Mouse (Mus musculus) limb, embryonic 14.5 days (tissue): ENCODE results near the gene Kcns1. TPM values are rescaled to one million over a fixed set of nuclear protein-coding genes. Genes with fewer than 3 reads are reported as not detected.

Source experiments
- ATAC-seq: fragments of 200-750 bp; cut with Nextera tagmentation; 2 replicates; pipeline ENCODE4 v1.8.0; 2017; ENCODE audit warnings: low read depth, moderate number of reproducible peaks, moderate TSS enrichment; ENCODE audit not compliant: low FRiP score
- DNase-seq: peaks from one replicate; pipeline ENCODE4 v3.0.0-alpha.2; 2015; ENCODE audit warnings: low spot score
- H3K27ac ChIP-seq: fragments of 300-500 bp; sonication (generic); replicated peaks from 2 replicates; pipeline ENCODE4 v1.5.1; 2014; ENCODE audit warnings: low read depth, mild to moderate bottlenecking, low read length, moderate library complexity, mixed read lengths
- H3K27me3 ChIP-seq: fragments of 300-500 bp; sonication (generic); 2 replicates; pipeline ENCODE4 v1.6.1; 2014; ENCODE audit warnings: low read length, mixed read lengths; ENCODE audit not compliant: control insufficient read depth, insufficient read depth
- H3K36me3 ChIP-seq: fragments of 300-500 bp; sonication (generic); 2 replicates; pipeline ENCODE4 v1.6.1; 2014; ENCODE audit warnings: mild to moderate bottlenecking, low read length, moderate library complexity, mixed read lengths; ENCODE audit not compliant: control insufficient read depth, insufficient read depth
- H3K4me1 ChIP-seq: fragments of 300-500 bp; sonication (generic); 2 replicates; pipeline ENCODE4 v1.6.1; 2014; ENCODE audit warnings: antibody characterized with exemption, low read length, mixed read lengths; ENCODE audit not compliant: control insufficient read depth, insufficient read depth
- H3K4me2 ChIP-seq: fragments of 300-500 bp; sonication (generic); replicated peaks from 2 replicates; pipeline ENCODE4 v1.6.1; 2014; ENCODE audit warnings: low read depth, mild to moderate bottlenecking, low read length, moderate library complexity; ENCODE audit not compliant: severe bottlenecking
- H3K4me3 ChIP-seq: fragments of 300-500 bp; sonication (generic); replicated peaks from 2 replicates; pipeline ENCODE4 v1.5.1; 2014; ENCODE audit warnings: low read length
- H3K9ac ChIP-seq: fragments of 300-500 bp; sonication (generic); 2 replicates; pipeline ENCODE4 v1.6.1; 2014; ENCODE audit warnings: mild to moderate bottlenecking, low read depth, low read length, moderate library complexity; ENCODE audit not compliant: severe bottlenecking
- H3K9me3 ChIP-seq: fragments of 300-500 bp; sonication (generic); 2 replicates; pipeline ENCODE4 v1.6.1; 2016; ENCODE audit warnings: low read length; ENCODE audit not compliant: control insufficient read depth
- POLR2A ChIP-seq: fragments of 200-500 bp; IDR thresholded peaks from 2 replicates; pipeline ENCODE4 v1.8.0; 2012; ENCODE audit warnings: inconsistent platforms, mild to moderate bottlenecking, moderate library complexity, borderline replicate concordance; ENCODE audit not compliant: insufficient read depth, insufficient read length; ENCODE audit errors: extremely low read depth
- WGBS: fragments of 180-500 bp; shearing (Covaris S2); extraction: QIAGEN DNeasy Blood & Tissue Kit; methylation state at CpG from one replicate; pipeline ENCODE4 v1.1.7; 2014; 5-methylcytosine and 5-hydroxymethylcytosine counted together
- polyA plus RNA-seq, 2 experiments: library from polyadenylated mRNA; depleted of rRNA in 1 of 2; stranded (reverse) in 1 of 2; unstranded in 1 of 2; fragments of >200 nt; fragmentation: Nextera tagmentation in 1 of 2; extraction: Ambion mirVana in 1 of 2; gene quantifications; 2 replicates each; pipeline versions ENCODE4 v1.2.1 to v1.2.3; 2012 to 2014

Gene Kcns1
- polyA plus RNA-seq, 2 experiments = 2.7 to 6.8 TPM

- no peak for TF ChIP-seq POLR2A
- ATAC-seq = no peak
- peaks cover 5% of the 10 kb centered on the region; the same call in 1 of the 2 replicates for H3K36me3 ChIP-seq
- H3K9me3 ChIP-seq = no peaks in the 10 kb centered on the region
- no peak overlapping the region for H3K4me2 ChIP-seq
- H3K27ac ChIP-seq = no peak overlapping the region
- H3K4me3 ChIP-seq = no peak overlapping the region
- DNase-seq = no peak
- no peaks in the 10 kb centered on the region; the same call in 1 of the 2 replicates for H3K4me1 ChIP-seq
- 79% methylated on average over 2 of the region's 2 CpGs for WGBS
- no peak overlapping the region for H3K9ac ChIP-seq
- H3K27me3 ChIP-seq = no peaks in the 10 kb centered on the region
These were observed 12.1 kb downstream of the Kcns1 start for GRCm38 (mm10) chr2:164158838-164159237.

DNA sequence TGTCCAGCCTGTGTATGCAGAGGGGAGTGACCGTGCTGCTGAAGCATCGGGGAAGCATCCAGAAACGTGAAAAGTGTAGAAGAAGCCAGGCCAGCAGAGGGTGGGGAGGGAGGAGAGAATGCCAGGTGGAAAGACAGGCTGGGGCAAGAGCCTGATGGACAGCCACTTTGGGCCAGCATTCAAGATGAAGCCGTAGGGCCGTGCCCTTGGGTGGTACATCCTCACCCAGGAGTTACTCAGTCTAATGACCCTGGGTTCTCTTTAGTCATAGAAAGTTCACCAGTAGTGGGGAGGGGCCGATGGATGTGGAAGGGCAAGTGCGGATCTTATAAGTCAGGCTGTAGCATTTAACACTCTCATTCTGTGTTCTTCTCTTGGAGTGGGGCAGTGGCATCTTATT is 14.8 kb downstream of the Kcns1 start:
- Histone ChIP-seq H3K27me3 (no peaks in the 10 kb centered on the region), H3K4me1 (peaks cover 7% of the 10 kb centered on the region), H3K9me3 (no peaks in the 10 kb centered on the region), H3K9ac (no peak overlapping the region), H3K4me3 (no peak overlapping the region), H3K36me3 (peaks cover 21% of the 10 kb centered on the region), H3K27ac (no peak overlapping the region), H3K4me2 (no peak overlapping the region)
- DNase-seq (no peak), ATAC-seq (no peak)
- no peak for TF ChIP-seq POLR2A
- WGBS = 87% methylated on average over 7 of the region's 7 CpGs

DNA sequence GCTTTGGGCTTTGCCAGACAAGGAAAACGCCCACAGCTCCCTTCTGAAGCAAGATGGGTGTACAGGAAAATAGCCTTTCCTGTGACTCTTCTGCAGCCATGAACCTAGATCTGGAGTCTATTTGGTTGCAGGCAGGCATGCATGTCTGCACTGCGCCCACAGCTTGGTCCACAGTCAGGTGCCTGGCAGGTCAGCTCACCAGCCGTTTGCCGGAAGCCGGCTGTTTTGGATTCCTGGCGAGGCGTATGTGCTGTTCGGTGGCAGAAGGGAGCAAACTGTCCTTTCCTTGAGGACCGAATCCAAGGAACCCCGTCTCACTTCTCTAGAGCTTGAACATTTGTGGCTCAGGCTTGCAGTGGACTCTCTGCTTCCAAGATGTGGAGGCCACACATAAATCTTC is 16.9 kb downstream of the Kcns1 start:
- ATAC-seq = no peak
- H3K4me1 ChIP-seq = peaks cover 24% of the 10 kb centered on the region
- H3K27me3 ChIP-seq = no peaks in the 10 kb centered on the region
- peaks cover 21% of the 10 kb centered on the region for H3K36me3 ChIP-seq
- H3K4me2 ChIP-seq = no peak overlapping the region
- no peak overlapping the region for H3K4me3 ChIP-seq
- no peak for DNase-seq
- 88% methylated on average over 10 of the region's 10 CpGs for WGBS
- no peaks in the 10 kb centered on the region for H3K9me3 ChIP-seq
- no peak for TF ChIP-seq POLR2A
- no peak overlapping the region for H3K27ac ChIP-seq
- H3K9ac ChIP-seq = no peak overlapping the region

GRCm38 (mm10) chr2:164152341-164152740 is 18.6 kb downstream of the Kcns1 start:
- Histone ChIP-seq H3K27ac (peak overlapping the region; percentile 14; the same call in 1 of the 2 replicates), H3K4me1 (peaks cover 31% of the 10 kb centered on the region), H3K9ac (no peak overlapping the region), H3K4me2 (no peak overlapping the region), H3K27me3 (no peaks in the 10 kb centered on the region), H3K9me3 (no peaks in the 10 kb centered on the region), H3K4me3 (no peak overlapping the region), H3K36me3 (peaks cover 21% of the 10 kb centered on the region)
- DNase-seq (no peak), ATAC-seq (no peak)
- WGBS = 94% methylated on average over 11 of the region's 11 CpGs
- TF ChIP-seq POLR2A = no peak

- peak; percentile 72 for DNase-seq
- H3K4me3 ChIP-seq = no peak overlapping the region
- no peaks in the 10 kb centered on the region for H3K27me3 ChIP-seq
- TF ChIP-seq POLR2A = no peak
- peak overlapping the region; percentile 79 for H3K27ac ChIP-seq
- peak overlapping the region; percentile 36; the same call in 1 of the 2 replicates for H3K9ac ChIP-seq
- 16% methylated on average over 14 of the region's 14 CpGs for WGBS
- H3K36me3 ChIP-seq = peaks cover 21% of the 10 kb centered on the region
- H3K4me2 ChIP-seq = 0 out of 2 replicates have a peak overlapping the region, but pooled peaks have one; percentile 21
- no peaks in the 10 kb centered on the region for H3K9me3 ChIP-seq
- H3K4me1 ChIP-seq = peaks cover 31% of the 10 kb centered on the region
- peak; percentile 87 for ATAC-seq
These were observed 20.7 kb downstream of the Kcns1 start for GRCm38 (mm10) chr2:164150086-164150760.
